Mouse (Mus musculus) heart, adult 2 months (tissue): ENCODE data around the gene Ppp1r16b. TPM values are rescaled to one million over a fixed set of nuclear protein-coding genes. Genes with fewer than 3 reads are reported as not detected.

ENCODE experiments used
- DNase-seq, 2 experiments: peaks; one replicate each; pipeline ENCODE4 v3.0.0; 2021
- H3K27ac ChIP-seq: fragments of 200-600 bp; 2 replicates; pipeline ENCODE4 v1.8.1; 2022
- H3K27me3 ChIP-seq: fragments of 200-500 bp; 2 replicates; pipeline ENCODE4 v1.6.1; 2012; ENCODE audit warnings: mild to moderate bottlenecking, low read length, inconsistent platforms, mixed read lengths; ENCODE audit not compliant: control insufficient read depth, insufficient read depth
- H3K36me3 ChIP-seq: fragments of 200-500 bp; 2 replicates; pipeline ENCODE4 v1.6.1; 2012; ENCODE audit warnings: low read length, inconsistent platforms; ENCODE audit not compliant: control insufficient read depth, insufficient read depth
- H3K4me1 ChIP-seq: fragments of 200-500 bp; 2 replicates; pipeline ENCODE4 v1.6.1; 2011; ENCODE audit warnings: low read length; ENCODE audit not compliant: control insufficient read depth, insufficient read depth
- H3K4me3 ChIP-seq: fragments of 200-600 bp; 2 replicates; pipeline ENCODE4 v1.8.1; 2022
- H3K79me2 ChIP-seq: fragments of 200-500 bp; replicated peaks from 2 replicates; pipeline ENCODE4 v1.6.1; 2012; ENCODE audit warnings: mild to moderate bottlenecking, inconsistent platforms, low read length, moderate library complexity, mixed read lengths; ENCODE audit not compliant: control insufficient read depth, insufficient read depth
- H3K9ac ChIP-seq: fragments of 200-500 bp; 2 replicates; pipeline ENCODE4 v1.6.1; 2012; ENCODE audit warnings: low read depth, mild to moderate bottlenecking, control low read depth, inconsistent platforms, low read length, mixed read lengths
- CTCF ChIP-seq: fragments of 200-600 bp; IDR thresholded peaks from 2 replicates; pipeline ENCODE4 v1.8.1; 2022; ENCODE audit warnings: antibody characterized with exemption, mild to moderate bottlenecking, moderate library complexity
- EP300 ChIP-seq: fragments of 200-500 bp; IDR thresholded peaks from 2 replicates; pipeline ENCODE4 v1.6.1; 2011; ENCODE audit warnings: low read depth, low read length, control low read depth; ENCODE audit not compliant: insufficient read depth
- POLR2A ChIP-seq: fragments of 200-500 bp; IDR thresholded peaks from 2 replicates; pipeline ENCODE4 v1.6.1; 2011; ENCODE audit warnings: mild to moderate bottlenecking, low read depth, low read length, control low read depth; ENCODE audit not compliant: insufficient read depth
- WGBS: fragments of 180-500 bp; shearing (Covaris S2); methylation state at CpG from one replicate; pipeline ENCODE4 v1.1.7; 2018; 5-methylcytosine and 5-hydroxymethylcytosine counted together
- intact Hi-C: fragments of 180-260 bp; cut with DNase I; formaldehyde crosslinking; loops from one replicate; pipeline ENCODE4 v1.15.1; 2025
- polyA plus RNA-seq: library from polyadenylated mRNA; depleted of rRNA; stranded (reverse); fragments of >200 nt; gene quantifications from 2 replicates; pipeline ENCODE4 v1.2.3, GENCODE M21; 2012
- total RNA-seq, 2 experiments: library from RNA; stranded (reverse); gene quantifications; 2 replicates each; pipeline ENCODE4 v1.2.3; 2021

Gene Ppp1r16b
- total and polyA plus RNA-seq, 3 experiments, result 3.3 to 12.3 (median 10.4) TPM

- intact Hi-C loops, result no loop called here
- H3K4me3 ChIP-seq, result no peak overlapping the region
- no peaks in the 10 kb centered on the region for H3K36me3 ChIP-seq
- DNase-seq, result no peak
- no peak for TF ChIP-seq POLR2A
- peak; percentile 33 for TF ChIP-seq CTCF
- no peak for TF ChIP-seq EP300
- H3K27ac ChIP-seq, result no peak overlapping the region
- no peak overlapping the region for H3K9ac ChIP-seq
- WGBS, result 69% methylated on average over 6 of the region's 6 CpGs
- H3K27me3 ChIP-seq, result no peaks in the 10 kb centered on the region
- peaks cover 6% of the 10 kb centered on the region for H3K4me1 ChIP-seq
- no peaks in the 10 kb centered on the region for H3K79me2 ChIP-seq
These were observed 61.1 kb downstream of the Ppp1r16b start for GRCm38 (mm10) chr2:158726252-158726651.

DNA sequence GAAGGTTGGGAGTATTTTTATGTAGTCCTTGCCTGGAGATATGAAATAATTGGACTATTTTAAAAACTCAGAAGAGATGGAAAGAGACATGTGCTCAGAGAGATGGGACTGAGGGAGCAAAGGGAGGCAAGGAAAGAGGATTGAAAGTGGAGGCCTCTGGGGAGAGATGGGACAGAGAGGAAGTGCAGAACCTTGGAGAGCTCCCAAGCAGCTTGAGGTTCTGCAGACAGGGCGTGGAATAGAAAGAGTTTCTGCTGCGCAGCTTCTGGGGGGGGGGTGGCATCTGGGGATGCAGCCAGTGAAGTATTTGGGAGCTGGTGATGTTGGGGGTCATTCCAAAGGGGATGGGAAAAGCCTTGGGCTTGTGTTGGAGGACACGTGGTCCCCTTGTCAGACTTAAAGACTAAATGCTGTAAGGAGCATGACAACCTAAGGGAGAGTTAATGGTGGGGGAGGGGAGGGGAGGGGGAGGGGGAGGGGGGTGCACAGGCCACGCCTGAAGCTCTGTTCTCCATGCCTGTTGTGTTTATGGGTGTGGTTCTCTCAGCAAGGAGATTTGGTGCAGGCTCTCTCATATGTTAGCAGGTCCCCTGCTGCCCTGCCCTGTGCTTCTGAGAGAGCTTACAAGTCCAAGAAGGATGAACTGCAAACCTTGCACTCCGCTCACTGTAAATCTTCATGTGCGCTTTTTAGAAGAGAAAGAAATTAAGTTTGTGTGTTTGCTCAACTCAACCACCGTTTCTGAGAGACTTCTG, 63.0 kb downstream of the Ppp1r16b start:
- Histone ChIP-seq H3K36me3 (no peaks in the 10 kb centered on the region), H3K27ac (no peak overlapping the region), H3K4me3 (no peak overlapping the region), H3K9ac (no peak overlapping the region), H3K4me1 (peaks cover 9% of the 10 kb centered on the region), H3K79me2 (no peaks in the 10 kb centered on the region), H3K27me3 (no peaks in the 10 kb centered on the region)
- peak in 1 of 2 experiments; percentile 15 for DNase-seq
- intact Hi-C loops, result no loop called here
- TF ChIP-seq CTCF, result no peak
- TF ChIP-seq EP300, result no peak
- no peak for TF ChIP-seq POLR2A
- 45% methylated on average over 7 of the region's 7 CpGs for WGBS

- WGBS, result 51% methylated on average over 3 of the region's 3 CpGs
- Histone ChIP-seq H3K36me3 (no peaks in the 10 kb centered on the region), H3K9ac (no peak overlapping the region), H3K4me3 (no peak overlapping the region), H3K27ac (no peak overlapping the region), H3K27me3 (no peaks in the 10 kb centered on the region), H3K4me1 (peaks cover 24% of the 10 kb centered on the region), H3K79me2 (no peaks in the 10 kb centered on the region)
- TF ChIP-seq CTCF (no peak), EP300 (no peak)
- no peak for DNase-seq
- intact Hi-C loops, result loop anchor here (5.0 kb wide), 1 partner anchor 34 kb away; no protein-coding TSS in a partner anchor
These were observed 65.7 kb downstream of the Ppp1r16b start for GRCm38 (mm10) chr2:158730896-158731295.

GRCm38 (mm10) chr2:158732521-158732920, 67.3 kb downstream of the Ppp1r16b start:
- peaks cover 24% of the 10 kb centered on the region for H3K4me1 ChIP-seq
- no peaks in the 10 kb centered on the region for H3K79me2 ChIP-seq
- H3K9ac ChIP-seq, result no peak overlapping the region
- no peak for TF ChIP-seq CTCF
- TF ChIP-seq EP300, result no peak
- no peak for TF ChIP-seq POLR2A
- no peak overlapping the region for H3K4me3 ChIP-seq
- WGBS, result 87% methylated on average over 9 of the region's 9 CpGs
- intact Hi-C loops, result loop anchor here (5.0 kb wide), 1 partner anchor 35 kb away; no protein-coding TSS in a partner anchor
- H3K27me3 ChIP-seq, result no peaks in the 10 kb centered on the region
- H3K27ac ChIP-seq, result no peak overlapping the region
- peak in 1 of 2 experiments; percentile 16 for DNase-seq
- no peaks in the 10 kb centered on the region for H3K36me3 ChIP-seq

DNA sequence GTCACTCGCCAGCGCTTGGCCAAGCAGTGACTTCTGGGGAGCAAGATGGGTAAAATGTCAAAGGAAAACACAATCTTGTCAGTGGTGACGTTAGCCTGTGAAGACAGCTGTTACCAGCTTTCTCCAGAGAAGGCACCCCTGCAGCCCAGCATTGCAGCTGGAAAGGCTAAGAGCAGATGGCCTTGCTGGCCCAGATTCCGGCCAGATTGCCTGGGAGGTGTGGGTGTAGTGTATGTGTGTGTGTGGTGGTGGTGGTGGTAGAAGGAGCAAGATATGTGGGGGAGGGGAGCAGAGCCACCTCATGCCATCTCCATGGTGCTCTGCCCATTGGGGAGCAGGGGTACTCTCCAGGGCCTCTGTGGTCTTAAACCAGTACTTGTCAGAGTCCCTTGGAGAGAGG, 67.9 kb downstream of the Ppp1r16b start:
- peak in 1 of 2 experiments; percentile 19 for DNase-seq
- H3K27ac ChIP-seq, result peak overlapping the region; percentile 82
- H3K36me3 ChIP-seq, result no peaks in the 10 kb centered on the region
- H3K9ac ChIP-seq, result no peak overlapping the region
- no peak overlapping the region for H3K4me3 ChIP-seq
- no peaks in the 10 kb centered on the region for H3K79me2 ChIP-seq
- no peak for TF ChIP-seq CTCF
- TF ChIP-seq POLR2A, result no peak
- TF ChIP-seq EP300, result no peak
- peaks cover 23% of the 10 kb centered on the region for H3K4me1 ChIP-seq
- H3K27me3 ChIP-seq, result no peaks in the 10 kb centered on the region
- intact Hi-C loops, result loop anchor here (5.0 kb wide), 1 partner anchor 36 kb away; no protein-coding TSS in a partner anchor
- 65% methylated on average over 4 of the region's 4 CpGs for WGBS

- Histone ChIP-seq H3K27ac (peak overlapping the region; percentile 82), H3K36me3 (no peaks in the 10 kb centered on the region), H3K27me3 (no peaks in the 10 kb centered on the region), H3K9ac (no peak overlapping the region), H3K4me3 (no peak overlapping the region), H3K79me2 (no peaks in the 10 kb centered on the region), H3K4me1 (peaks cover 23% of the 10 kb centered on the region)
- TF ChIP-seq CTCF, result no peak
- TF ChIP-seq POLR2A, result 0 out of 2 replicates have a peak, but pooled peaks have one; percentile 22
- intact Hi-C loops, result loop anchor here (2.0 to 5.0 kb wide), 3 partner anchors 37 to 77 kb away; no protein-coding TSS in a partner anchor
- peak; percentile 39 to 45 for DNase-seq
- 44% methylated on average over 6 of the region's 6 CpGs for WGBS
These were observed 68.7 kb downstream of the Ppp1r16b start for GRCm38 (mm10) chr2:158733914-158734313.
